Mouse (Mus musculus) C2C12 (cell line): ENCODE measurements around the gene Hmx1.

Experiments
- CTCF ChIP-seq: IDR thresholded peaks from one replicate; pipeline ENCODE4 v1.5.1; 2011; ENCODE audit not compliant: control insufficient read depth, insufficient read depth, insufficient read length
- MAX ChIP-seq: IDR thresholded peaks from one replicate; pipeline ENCODE4 v1.6.1; 2011; ENCODE audit warnings: mild to moderate bottlenecking, control low read depth
- MYOD1 ChIP-seq: IDR thresholded peaks from one replicate; pipeline ENCODE4 v1.6.1; 2011; ENCODE audit warnings: low read depth; ENCODE audit not compliant: control insufficient read depth, insufficient read length
- MYOG ChIP-seq: IDR thresholded peaks from one replicate; pipeline ENCODE4 v1.6.1; 2011; ENCODE audit not compliant: control insufficient read depth, insufficient read length; ENCODE audit errors: extremely low read depth

GRCm38 (mm10) chr5:35389441-35389840, 533 bp downstream of the Hmx1 start:
- TF ChIP-seq CTCF (no peak), MAX (no peak), MYOG (no peak), MYOD1 (no peak)
